Mouse (Mus musculus) layer of hippocampus, postnatal 36 days (tissue): ENCODE data around the gene Wbp1l. TPM values are rescaled to one million over a fixed set of nuclear protein-coding genes. Genes with fewer than 3 reads are reported as not detected.

Experiments used
- DNase-seq, 2 experiments: peaks; one replicate each; pipeline ENCODE4 v3.0.0; 2022
- total RNA-seq, 2 experiments: library from RNA; stranded (reverse); gene quantifications; 2 replicates each; pipeline ENCODE4 v1.2.3; 2021

The Wbp1l gene
- total RNA-seq, 2 experiments from 2014 or later, result 39.9 to 40.8 TPM

GRCm38 (mm10) chr19:46599375-46600256, 732 bp downstream of the Wbp1l start:
- peak in 1 of 2 experiments; percentile 26 for DNase-seq

DNA sequence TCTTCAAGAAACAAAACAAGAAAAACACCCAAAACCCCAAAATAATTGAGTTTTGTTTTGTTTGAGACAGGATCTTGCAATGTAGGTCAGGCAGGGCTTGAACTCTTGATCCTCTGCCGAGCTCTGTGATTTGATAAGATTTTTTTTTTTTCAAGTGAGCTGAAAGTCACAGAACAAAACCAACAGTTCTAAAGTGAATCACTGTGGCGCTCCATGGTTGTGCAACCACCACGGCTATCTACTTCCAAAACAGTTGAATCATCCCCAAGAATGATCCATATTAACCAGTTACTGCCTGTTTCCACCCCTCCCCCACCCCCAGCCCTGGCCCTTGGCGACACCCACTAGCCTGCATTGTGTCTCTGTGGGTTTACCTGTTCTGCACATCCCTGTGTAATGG, 1.5 kb downstream of the Wbp1l start:
- DNase-seq, result no peak

DNA sequence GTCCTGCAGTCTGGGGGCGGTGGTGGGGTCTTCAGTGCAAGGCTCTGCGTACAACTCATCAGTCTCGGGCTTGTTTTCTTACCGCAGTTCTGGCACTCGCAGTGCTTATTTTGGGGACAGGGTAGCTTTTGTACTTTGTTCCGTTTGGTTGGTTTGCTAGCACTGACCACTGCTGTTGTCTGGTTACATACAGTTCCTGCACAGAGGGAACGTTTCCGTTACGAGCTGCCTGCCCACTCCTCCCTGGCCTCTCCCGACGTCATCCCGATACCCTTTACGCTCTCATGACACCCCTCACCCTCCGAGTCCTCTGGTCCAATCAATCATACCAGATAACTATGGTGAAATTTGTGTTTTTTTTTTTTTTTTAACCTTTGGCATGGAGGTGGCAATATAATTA, 2.6 kb downstream of the Wbp1l start:
- DNase-seq, result no peak

DNA sequence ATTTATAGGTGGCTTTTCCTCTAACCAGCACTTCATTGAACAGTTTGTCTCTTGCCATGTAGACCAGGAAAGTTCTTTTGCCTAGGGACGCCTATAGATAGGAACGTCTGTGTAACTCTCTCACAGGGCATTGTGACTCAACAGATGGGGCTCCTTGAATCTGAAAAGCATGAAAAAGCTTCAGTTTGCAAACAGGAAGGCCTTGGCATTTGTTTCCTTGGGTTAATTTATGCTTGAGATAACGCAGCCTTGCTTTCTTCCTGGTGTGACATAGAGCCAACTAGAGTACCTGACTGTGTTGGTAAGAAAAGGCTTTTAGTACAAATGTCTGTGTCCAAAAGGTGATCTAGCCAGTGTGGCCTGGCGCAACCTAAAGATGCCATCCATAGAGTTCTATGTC, 3.5 kb downstream of the Wbp1l start:
- DNase-seq, result no peak

DNA sequence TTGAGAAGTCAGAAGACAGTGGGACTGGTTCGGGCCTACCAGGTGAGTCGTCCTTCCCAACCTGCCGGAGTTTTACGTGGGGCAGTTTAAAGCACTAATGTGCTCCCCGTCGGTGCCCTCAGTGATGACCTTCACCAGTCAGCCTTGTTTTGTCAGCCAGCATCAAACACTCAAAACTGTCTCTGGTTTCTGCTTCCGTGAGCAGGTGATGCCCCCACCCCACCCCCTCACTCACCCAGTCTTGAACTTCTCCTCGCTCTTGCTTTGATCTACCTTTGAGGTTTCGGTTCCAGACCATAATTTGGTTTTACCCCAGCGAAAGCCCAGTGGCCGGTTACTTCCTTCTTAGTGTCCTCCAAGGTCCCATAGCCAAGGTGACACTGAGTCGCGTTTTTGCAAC, 7.8 kb downstream of the Wbp1l start:
- DNase-seq, result no peak

- no peak for DNase-seq
Measured at GRCm38 (mm10) chr19:46607424-46607823, 8.5 kb downstream of the Wbp1l start.

DNA sequence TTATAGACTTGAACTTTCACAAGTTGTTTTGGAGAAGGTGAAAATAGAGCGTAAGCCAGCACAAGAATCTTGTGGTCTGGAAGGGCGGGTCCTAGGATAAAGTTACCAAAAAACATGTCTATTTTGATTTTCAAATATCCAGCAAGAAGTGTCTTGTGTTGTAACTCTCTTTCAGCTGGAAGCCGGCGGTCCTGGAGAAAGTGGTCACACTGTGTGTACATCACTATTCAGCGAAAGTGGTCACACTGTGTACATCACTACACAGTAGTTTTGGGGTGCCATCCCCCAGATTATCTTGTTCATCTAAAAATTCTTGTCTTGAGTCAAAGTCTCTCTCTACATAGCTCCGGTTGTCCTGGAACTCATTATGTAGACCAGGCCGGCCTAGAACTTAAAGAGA, 9.3 kb downstream of the Wbp1l start:
- DNase-seq, result no peak

DNA sequence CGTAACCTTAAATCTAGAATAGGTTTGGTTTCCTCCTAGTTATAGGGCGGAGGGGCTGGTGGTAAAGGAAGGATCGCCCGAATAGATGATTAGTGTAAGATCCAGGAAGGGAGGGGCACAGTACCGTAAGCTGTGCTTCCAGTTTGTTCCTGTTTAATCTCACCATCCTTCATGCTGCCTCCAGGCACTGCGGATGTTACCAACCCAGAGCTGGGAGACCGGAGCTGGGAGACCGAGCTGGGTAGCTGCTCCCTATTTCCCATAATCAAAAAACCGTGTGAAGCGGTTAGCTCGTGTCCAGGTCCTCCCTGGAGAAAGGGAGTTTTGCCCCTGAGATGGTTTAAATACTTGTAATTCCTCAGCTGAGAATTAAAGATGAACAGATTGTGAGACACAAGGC, 17.5 kb downstream of the Wbp1l start:
- no peak for DNase-seq

DNA sequence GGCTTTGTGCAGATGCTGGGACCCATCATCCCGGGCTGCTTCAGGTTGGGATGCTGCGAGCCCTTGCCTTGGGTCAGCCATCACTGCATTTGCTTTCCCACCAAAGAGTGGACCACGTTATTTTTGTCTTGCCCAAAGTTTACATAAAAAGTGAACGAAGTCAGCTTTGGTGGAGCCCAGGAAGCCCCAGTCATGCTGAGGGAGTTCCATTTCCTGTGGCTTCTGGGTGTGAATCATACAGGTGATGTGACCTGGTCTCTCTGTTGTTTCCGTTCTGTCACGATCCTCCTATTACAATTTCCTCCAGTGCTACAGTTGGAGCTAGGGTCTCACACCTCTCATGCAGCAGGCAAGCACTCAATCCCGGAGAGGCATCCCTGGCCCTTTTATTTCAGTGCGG, 18.5 kb downstream of the Wbp1l start:
- DNase-seq, result no peak

GRCm38 (mm10) chr19:46618322-46618721, 19.4 kb downstream of the Wbp1l start:
- DNase-seq, result no peak

DNA sequence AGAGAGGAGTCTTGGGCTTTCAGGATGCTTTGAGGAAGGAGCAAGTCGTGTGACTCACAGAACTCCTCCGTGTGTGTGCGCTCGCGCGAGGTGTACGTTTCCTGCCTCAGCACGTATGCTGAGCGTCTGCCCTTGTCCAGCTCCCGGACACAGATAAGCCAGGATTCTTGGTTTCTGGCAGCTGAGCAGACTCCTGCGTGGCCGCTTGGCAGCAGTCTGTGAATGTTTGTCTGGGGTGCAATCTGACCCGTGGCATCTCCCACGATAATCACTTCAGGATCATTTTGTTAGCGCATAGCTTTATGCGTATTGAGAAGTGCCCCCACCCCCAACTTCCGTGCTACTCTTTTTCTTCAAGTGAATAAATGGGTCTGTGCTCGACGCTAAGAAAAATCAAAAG, 20.1 kb downstream of the Wbp1l start:
- DNase-seq, result no peak

DNA sequence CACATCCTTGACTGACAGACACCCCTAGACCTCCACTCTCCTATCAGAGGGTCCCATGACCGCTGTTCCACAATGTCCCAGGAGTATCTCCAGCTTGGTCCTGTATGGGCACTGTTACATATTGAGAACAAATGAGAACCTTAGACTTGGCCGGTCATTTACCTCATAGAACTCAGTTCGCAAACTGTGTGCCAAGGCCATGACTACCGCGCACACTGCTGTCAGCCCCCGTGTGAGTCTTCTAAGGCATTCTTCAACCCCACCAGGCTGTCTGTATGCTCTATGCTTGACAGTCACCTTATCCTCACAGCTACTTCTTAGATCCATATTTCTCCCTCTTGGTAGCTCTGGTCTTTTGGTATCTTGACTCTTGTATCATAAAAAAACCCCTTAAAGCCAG, 20.6 kb downstream of the Wbp1l start:
- no peak for DNase-seq

- no peak for DNase-seq
Measured at GRCm38 (mm10) chr19:46620016-46620808, 21.3 kb downstream of the Wbp1l start.

- no peak for DNase-seq
Measured at GRCm38 (mm10) chr19:46621236-46622183, 22.6 kb downstream of the Wbp1l start.

GRCm38 (mm10) chr19:46622659-46623193, 23.8 kb downstream of the Wbp1l start:
- DNase-seq, result no peak

- DNase-seq, result no peak
Measured at GRCm38 (mm10) chr19:46623194-46623667, 24.3 kb downstream of the Wbp1l start.

DNA sequence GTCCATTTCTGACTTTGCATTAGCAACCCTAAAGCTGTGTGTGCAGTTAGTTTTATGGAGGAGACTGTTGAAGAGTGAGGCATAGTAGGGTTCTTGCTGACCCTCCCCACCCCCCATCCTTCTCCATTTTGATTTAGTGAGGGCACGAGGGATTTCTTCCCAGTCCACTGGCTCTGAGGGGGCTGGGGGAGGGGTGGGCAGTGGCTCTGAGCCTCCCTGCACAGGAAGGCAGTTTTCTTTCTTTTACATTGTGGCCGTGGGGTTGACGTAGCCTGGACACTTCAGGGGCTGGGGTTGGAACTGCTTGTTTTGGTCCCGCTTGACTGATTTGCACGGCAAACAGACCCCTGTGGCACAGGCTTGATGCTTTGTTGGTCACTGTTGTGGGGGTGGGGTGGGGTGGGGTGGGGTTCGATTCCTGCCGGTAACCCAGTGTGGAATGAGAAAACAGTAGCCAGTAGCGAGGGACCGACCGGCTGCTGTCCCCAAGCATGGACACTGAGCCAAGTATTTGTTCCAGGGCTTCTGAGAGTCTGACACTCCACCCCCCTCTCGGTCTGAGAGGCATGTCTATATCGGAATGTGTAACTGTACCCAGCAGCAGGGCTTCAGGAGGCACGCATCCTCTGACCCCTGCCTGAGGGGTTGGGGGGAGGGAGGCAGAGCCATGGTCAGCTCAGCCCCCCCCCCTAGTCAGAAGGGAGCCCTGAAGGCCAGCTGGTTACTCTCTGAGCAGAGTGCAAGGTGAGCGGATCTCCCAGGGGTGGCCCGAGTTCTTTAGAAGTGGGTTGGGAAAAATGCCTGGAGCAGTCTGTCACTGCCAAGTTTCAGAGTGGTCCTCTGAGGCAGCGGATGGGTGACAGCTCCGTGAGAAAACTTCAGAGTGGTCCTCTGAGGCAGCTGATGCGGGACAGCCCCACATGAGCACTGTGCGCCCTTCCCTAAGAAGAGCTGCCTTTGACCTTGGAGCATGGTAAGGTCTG, 25.2 kb downstream of the Wbp1l start:
- no peak for DNase-seq

DNA sequence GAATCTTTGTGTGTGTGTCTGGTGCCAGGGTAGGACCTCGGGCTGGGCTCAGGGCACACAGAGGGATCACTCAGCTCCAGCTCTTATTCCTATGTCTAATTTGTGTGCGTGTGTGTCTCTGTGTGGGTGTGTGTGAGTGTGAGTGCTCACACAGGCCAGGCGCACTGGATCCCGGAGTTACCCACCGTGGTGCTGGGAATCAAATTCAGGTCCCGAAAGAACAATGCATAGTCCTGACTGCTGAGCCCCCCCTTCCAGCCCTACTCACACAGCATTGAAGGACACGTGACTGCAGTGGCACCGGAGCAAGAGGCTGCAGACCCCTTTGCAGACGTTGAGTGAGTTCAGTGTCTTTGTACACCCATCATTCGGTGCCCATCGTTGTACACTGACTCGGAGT, 26.1 kb downstream of the Wbp1l start:
- DNase-seq, result no peak

DNA sequence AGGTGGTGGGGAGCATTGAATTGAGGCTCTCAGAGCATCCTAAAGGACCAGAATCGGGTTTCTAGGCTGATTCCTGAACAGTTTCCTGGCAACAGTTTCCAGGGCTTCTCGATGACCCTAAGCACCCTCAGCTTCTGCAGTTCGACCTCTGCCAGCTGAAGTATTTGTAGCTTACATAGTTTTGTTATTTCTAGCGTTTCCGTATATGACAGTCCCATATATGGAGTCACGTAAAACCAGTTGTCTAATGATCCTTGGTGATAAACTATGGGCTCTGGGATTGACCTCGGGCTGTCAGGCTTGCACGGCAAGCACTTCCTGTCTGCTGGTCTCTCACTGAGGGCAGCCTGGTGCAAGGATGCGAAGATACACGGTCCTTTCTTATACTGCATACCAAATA, 26.6 kb downstream of the Wbp1l start:
- DNase-seq, result no peak

DNA sequence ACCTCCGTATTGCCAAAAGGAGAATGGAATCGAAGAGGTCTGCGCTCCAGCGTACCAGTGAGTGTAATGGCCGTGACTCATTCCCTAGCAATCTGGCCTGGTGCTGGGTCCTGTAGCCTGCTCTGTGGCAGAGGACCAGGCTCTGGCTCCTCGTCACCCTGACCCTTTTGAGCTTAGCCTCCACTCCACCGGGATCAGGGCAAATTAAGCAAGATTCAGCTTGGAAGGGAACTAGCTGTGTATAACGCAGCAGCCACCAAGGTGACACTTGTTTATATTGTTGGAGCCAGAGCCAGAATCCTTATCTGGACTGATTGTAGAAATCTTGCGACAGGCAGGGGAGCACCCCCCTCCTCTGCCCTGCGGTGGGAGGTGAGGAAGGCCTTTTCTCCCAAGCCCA, 29.5 kb downstream of the Wbp1l start:
- no peak for DNase-seq

DNA sequence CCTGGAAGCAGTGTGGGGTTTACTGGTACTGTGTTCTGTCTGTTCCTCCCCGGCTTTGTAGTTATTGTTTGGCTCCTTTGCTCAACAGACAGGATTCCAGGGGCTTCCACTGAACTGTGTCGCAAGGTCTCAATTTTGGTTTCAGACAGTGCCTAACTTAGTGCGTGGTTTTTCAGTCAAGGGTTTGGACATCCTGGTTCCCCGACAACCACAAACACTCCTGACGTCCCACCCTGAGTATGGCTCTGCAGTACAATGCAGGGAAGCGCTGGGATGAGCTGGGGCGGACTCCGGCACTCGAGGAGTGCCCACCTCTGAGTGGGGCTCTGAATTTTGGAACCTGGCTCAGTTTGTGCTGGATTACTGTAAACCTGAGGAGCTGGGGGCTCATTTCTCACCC, 30.9 kb downstream of the Wbp1l start:
- no peak for DNase-seq
